Mouse (Mus musculus) left cerebral cortex, postnatal 10 days (tissue): ENCODE measurements at regions not wholly inside any gene's neighbourhood (a gene's known extent, or its start where the extent isn't known, plus 50 kb on each side); places are given as distances from the start of the nearest gene placed in this dataset.

Experiments used
- DNase-seq, 2 experiments: peaks; one replicate each; pipeline ENCODE4 v3.0.0; 2021 to 2022; ENCODE audit warnings: low spot score in 2 of 2, mixed read lengths in 1 of 2; ENCODE audit errors: extremely low spot score in 1 of 2
- intact Hi-C: fragments of 180-260 bp; cut with DNase I; formaldehyde crosslinking; loops from one replicate; pipeline ENCODE4 v1.15.1; 2025

DNA sequence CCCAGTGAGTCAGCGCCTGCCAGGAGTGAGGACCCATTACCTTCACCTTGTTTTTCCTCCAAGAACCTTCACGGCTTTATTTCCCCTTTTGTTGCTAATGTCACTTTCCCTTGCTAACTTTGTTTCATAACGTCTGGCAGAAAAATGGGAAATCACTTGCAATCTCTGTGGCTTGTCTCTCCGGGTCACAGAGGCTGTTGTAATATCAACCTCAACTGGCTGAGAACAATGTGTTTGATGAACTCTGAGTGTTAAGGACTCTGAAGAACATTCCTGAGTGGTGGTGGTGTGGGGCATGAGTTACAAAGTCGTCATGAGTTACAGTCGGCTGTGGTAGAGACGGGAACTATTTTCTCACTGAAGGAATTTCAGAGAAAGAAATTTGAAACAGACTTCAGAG is 53.2 kb upstream of the Rgs5 start:
- intact Hi-C loops, result no loop called here
- DNase-seq, result no peak

DNA sequence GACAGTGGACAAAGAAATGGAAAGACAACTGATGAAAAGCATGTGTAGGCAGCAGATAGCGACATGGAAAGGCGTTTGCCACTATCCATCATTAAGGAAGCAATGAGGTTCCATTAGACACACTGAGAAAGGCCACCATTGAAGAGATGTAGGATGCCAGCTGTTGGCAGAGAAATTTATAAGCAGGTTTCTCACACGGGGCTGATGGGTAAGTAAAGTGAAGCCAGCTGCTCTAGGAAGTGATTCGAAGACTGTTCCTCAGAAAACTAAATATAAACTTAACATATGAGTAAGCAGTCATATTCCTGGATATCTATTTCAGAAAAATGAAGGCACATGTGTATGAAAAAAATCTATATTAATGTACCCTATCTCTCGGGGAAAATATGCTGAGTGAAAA is 60.8 kb upstream of the Rgs5 start:
- intact Hi-C loops, result no loop called here
- no peak for DNase-seq

DNA sequence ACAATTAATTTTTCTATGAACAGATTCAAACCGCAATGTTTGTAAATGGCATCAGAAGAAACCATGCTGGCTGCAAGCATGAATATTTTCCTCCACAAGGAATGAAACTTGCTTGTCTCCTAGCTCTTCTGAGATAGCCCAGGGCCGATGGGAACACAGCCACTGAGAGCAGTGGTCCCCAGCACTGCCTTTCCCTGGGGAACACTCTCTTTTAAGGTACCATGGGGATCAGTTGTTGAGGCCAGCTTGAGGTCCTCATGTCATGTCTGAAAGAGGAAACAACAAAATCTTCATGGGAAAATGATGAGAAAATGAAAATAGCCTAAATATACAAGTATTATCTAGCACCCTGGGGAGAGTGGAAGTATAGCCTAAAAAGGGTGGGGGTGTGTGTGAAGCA is 55.1 kb upstream of the Nuf2 start:
- intact Hi-C loops, result no loop called here
- peak in 1 of 2 experiments; percentile 22 for DNase-seq

DNA sequence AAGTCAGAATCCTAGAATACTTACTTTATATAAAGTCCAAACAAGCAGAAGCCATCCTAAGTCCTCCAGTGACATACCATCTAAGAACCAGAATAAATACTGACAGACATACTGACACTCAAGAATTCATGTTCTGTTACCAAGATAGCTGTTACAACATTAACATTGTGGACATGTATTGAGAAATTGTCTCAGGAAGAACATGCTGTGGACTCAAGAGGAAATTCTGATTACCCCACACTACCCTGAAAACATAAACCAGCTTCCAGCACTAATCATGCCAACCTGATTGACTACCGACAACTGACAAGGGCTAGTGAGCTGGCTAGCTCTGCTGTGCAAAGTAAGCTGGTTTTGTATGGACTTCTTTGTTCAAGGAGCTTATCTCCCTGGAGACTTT is 51.1 kb upstream of the Nuf2 start:
- no peak for DNase-seq
- intact Hi-C loops, result no loop called here
